Mouse (Mus musculus) erythroid progenitor cell, adult 5-6 weeks (primary cell): ENCODE data around the gene Naa80. TPM values are rescaled to one million over a fixed set of nuclear protein-coding genes. Genes with fewer than 3 reads are reported as not detected.

ENCODE experiments used
- ATAC-seq: replicated peaks from 2 replicates; pipeline ENCODE4 v1.8.0; 2016; ENCODE audit warnings: moderate number of reproducible peaks, mild to moderate bottlenecking, moderate TSS enrichment, inconsistent platforms; ENCODE audit not compliant: poor library complexity, low FRiP score, severe bottlenecking
- total RNA-seq, 2 experiments: library from RNA; stranded (forward) in 1 of 2; stranded (reverse) in 1 of 2; fragments of 150-400 nt in 1 of 2; fragments of 186-747, 209-891 nt in 1 of 2; gene quantifications; 2 replicates each; pipeline versions ENCODE4 v1.2.3 to v1.2.4; 2015 to 2017; ENCODE audit warnings: low replicate concordance in 2 of 2

Gene Naa80
- total RNA-seq (2015; ENCODE audit: low replicate concordance) (15.5 and 24.5 TPM in 2 replicates), total RNA-seq (2017; ENCODE audit: low replicate concordance) (12.3 and 17.7 TPM in 2 replicates)

DNA sequence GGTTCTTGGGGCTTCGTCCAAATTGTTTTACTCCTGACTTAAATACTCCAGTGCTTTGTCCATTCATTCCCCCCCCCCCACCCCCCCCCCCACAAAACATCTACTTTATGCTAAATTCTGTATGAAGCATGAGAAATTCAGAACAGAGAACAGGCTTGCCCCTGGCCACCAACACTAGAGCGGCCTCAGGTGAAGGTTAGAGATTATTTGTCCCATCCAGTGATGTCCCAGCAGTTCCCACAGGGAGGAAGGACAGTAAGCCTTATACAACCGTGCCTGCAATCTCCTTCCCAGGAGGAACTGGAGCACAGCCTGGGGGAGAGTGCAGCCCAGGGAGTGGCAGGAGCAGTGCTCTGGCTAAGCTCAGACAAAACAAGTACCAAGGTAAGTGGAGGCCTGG lies at the start of gene Naa80:
Gene Naa80, plus strand, starts transcription at position 301 of the 400 bp plus-strand sequence.
- ATAC-seq = no peak

DNA sequence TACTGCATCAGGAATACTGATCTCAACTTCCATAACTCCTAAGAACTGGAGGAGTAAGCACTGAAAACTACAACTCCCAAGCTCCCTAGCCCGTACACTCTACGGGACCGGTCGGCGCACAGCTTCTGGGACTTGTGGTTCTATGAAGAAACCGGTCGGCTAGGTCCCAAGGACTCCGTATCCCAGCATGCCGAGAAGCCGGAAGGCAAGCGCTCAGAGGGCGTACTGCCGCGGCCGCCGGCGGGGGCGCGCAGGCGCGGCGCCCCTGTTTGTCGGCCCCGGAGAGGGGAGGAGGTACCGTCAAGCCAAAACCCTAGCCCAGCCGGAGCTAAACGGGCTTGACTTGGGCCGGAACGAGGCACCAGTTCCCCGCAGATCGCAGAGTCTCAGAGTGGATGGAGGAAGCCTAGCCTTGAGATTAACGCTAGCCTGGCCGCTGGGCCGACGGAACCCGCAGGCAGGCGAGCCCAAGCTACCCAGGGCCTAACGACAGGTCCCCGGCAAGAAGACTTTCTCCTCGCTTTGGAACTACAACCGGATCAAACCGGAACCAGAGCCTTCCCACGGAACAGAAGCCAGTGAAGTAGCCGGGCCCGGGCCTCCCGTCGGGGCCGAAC lies 44.8 kb upstream of the Naa80 start, which contains the start of gene Tmem115:
Gene Tmem115, plus strand, starts transcription at position 155 of the 617 bp plus-strand sequence.
- ATAC-seq = peak; percentile 84

DNA sequence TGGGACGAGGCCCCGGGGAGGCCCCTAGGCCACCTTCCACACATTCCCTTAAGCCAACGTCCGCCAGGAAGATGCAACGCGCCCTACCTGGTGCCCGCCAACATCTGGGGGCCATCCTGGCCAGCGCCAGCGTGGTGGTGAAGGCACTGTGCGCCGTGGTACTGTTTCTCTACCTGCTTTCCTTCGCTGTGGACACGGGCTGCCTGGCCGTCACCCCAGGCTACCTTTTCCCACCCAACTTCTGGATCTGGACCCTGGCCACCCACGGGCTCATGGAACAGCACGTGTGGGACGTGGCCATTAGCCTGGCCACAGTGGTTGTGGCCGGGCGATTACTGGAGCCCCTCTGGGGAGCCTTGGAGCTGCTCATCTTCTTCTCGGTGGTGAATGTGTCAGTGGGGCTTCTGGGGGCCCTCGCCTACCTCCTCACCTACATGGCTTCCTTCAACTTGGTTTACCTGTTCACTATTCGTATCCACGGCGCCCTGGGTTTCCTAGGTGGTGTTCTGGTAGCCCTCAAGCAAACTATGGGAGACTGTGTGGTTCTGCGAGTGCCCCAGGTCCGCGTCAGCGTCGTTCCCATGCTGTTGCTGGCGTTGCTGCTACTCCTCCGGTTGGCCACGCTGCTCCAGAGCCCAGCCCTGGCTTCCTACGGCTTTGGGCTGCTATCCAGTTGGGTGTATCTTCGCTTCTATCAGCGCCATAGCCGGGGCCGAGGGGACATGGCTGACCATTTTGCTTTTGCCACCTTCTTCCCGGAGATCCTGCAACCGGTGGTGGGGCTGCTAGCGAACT lies 44.1 kb upstream of the Naa80 start:
- ATAC-seq = peak; percentile 64

DNA sequence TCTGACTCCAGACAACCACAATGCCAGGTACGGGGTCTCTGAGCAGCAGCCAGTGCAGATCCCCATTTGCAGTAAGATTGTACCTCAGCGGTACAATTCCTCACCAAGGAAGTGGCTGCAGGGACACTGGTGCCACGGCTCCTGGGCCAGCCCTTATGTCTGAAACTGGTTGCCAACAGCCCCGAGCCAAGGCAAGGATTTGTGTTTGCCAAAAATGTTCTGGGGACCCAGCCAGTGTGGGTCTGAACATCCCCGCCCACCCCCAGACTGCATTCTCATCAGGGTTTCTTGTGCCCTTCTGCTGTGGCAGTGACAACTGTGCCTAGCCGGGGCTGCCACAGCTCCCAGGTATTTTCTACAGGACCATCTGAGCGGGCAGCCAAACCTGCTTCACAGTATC lies 40.5 kb upstream of the Naa80 start:
- no peak for ATAC-seq

DNA sequence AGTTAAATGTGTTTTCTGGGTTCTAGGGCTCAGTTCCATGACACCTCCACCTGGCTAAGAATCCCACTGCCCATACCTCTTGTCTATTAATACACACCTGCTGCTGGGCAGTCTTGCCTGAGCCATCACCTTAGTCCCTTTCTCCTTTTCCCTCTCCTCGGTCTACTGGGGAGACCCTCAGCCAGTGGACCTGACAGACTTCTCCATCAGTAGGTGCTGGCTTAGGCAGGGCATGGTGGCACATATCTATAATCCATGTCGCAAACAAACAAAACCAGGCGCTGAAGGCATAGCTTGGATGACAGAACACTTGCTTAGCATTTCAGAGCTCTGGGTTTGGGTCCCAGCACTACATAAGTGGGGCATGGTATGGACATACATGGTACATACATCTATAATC lies 40.0 kb upstream of the Naa80 start:
- ATAC-seq = no peak

DNA sequence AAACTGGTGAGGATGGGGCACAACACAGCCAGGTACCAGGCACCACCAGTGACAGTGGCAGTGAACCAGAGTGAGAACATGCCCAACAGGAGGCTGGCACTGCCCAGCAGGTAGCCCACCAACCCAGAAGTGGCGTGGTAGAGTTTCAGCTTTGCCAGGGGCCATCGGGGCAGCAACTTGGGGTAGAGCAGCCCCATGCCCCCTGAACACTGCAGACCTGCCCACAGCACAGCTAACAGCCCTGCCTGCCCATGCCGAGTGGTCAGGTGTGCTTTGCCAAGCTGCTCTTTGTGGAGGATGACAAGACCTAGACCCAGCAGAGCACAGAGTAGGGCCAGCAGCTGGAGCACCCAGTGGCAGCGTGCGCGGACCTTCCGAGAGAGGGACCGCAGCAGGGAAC lies 38.7 kb upstream of the Naa80 start:
- no peak for ATAC-seq

DNA sequence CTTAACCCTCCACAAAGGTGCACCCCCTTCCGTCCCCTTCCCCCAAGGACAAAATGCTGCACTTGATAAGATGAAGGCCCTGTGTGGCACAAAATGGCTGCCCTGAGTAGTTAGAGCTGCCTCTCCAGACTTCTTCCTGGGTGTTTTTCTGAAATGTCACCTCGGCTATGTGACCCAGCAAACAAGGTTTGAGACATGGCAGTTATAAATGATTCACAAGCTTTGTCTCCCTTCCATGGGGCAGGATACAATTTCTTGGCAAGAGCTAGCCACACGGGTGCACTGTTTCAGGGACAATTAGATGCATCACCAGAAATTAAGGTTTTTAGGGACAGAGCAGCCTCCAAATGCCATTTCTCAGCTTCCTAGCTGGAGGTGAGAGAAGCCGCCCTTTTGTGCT lies 38.3 kb upstream of the Naa80 start:
- no peak for ATAC-seq

DNA sequence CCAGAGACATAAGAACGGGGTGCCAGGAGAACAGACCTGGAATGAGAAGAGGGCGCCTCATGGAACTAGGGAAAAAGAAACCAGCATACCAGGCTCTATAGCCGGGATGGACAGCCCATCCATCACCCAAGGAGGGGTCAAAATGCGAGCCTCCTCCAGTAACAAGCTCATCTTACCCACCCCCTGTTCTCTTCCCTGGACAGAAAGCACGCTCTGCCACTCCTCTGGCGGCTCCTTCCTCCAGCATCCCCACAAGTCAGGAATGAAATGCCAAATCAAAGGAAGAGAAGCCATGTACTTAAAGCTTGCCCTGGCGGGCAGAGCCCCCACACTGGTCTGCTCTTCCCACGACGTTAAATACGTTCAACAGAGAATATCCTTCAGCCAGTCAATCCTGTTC lies 37.7 kb upstream of the Naa80 start:
- no peak for ATAC-seq

DNA sequence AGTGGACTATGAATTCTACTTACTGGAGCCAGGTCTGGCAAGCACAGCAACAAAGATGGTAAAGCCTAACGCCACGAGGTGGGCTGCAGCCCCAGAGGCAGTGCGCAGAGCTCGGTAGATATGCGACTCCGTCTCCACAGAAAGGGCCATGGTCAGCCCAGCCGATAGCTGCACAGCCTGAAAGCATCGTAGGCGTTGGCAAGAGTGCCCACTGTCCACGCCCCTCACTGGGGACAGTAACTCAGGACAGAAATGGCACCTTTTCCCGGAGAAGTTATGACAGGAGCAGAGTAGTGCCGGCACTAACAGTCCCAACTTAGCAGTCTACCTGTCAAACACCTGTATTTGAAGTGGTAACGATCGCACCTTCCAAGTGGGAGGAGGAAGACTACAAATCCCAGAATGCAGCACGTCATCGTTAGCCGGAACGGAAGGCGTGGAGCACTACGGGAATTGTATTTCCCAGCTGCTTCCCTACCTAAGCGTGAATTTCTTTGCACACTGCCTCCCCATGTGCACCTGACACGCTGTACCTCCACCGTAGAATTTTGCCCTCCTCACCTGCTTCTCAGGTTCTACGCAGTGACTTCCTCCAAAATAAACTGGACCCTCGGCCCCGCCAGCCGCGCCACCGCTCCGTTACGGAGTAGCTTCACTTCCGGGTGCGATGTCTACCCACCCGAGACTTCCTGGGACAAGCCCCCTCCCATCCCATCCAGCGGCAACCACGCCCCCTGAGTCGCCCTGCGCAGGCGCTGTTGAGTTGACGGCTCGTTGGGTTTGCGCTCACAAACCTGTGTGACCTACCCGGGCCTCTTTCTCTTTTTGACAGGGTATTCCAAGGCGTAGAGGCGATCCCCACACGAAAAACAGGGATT lies 37.0 kb upstream of the Naa80 start, which contains the start of the genes Cyb561d2 and Nprl2:
Gene Cyb561d2, minus strand, starts transcription at position 720 of the 878 bp plus-strand sequence.
Gene Nprl2, plus strand, starts transcription at position 753 of the 878 bp plus-strand sequence.
- peak; percentile 88 for ATAC-seq

DNA sequence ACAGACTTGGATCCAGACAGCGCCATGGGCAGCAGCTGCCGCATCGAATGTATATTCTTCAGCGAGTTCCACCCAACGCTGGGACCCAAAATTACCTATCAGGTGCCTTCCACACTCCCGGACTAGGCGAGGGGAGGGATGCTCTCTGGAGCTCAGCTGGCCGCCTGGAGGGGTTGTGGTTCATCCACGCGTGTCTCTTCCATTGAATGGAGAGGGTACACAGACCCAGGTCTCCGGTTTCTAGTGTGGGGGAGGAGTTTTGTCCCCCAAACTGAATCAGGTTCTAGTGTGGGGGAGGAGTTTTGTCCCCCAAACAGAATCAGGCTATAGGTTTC lies 36.4 kb upstream of the Naa80 start:
- peak; percentile 21; the same call in 1 of the 2 replicates for ATAC-seq

DNA sequence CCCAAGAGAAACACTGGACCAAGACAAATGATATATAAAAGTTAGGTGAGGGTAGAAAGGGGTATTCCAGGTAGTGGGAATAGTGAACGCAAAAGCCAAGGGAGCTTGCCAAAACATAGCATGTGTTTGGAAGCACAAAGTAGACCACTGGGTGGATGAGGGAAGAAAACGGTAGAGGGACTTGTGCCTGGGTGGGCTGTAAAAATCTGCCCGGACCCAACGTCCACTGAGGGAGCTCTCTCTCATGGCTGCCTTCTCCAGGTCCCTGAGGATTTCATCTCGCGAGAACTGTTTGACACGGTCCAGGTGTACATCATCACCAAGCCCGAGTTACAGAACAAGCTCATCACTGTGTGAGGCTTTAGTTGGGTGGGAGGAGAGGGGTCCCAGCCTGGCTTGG lies 36.0 kb upstream of the Naa80 start:
- ATAC-seq = no peak

DNA sequence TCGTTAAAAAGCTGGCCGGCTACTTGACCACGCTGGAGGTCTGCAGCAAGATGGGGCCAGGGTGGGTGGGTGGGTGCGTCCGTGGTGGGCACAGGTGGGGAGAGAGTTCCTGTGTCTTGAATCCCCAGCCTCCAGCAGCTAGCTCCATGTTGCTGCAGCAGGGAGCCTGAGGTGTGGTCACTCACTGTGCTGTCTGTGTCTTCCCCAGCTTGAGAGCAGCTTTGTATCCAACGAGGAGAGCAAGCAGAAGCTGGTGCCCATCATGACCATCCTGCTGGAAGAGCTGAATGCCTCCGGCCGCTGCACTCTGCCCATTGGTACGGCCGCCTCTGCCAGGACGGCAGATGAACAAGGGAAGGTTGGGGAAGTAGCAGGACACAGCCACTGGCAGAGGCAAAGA lies 35.4 kb upstream of the Naa80 start:
- ATAC-seq = no peak

DNA sequence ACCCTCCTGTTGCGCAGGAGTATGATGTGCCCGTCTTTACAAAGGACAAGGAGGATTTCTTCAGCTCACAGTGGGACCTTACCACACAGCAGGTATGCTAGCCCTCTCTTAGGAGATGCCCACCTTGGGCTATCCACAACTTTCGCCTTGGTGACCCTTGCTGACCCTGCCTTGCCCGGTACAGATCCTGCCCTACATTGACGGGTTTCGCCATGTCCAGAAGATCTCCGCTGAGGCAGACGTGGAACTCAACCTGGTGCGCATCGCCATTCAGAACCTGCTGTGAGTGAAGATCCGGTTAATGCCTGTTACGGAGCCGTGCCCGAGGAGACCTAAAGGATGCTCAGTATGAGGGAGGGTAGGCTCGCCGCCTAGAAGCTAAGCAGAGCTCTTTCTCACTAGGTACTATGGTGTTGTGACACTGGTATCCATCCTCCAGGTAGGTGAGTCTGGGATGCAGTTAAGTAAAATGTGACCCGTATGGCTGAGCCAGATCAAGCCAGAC lies 34.4 kb upstream of the Naa80 start:
- ATAC-seq = no peak

DNA sequence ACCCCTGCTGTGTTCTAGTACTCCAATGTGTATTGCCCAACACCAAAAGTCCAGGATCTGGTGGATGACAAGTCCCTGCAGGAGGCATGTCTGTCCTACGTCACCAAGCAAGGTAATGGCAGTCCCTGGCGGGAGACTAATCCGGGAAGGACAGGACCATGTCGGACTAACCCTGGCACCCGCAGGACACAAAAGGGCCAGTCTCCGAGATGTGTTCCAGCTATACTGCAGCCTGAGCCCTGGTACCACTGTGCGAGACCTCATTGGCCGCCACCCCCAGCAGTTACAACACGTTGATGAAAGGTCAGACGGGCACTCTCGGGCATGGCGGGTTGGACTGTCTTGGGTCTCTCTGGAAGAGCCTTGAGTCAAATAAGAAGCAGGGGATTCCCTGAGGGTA lies 34.0 kb upstream of the Naa80 start:
- ATAC-seq = no peak

DNA sequence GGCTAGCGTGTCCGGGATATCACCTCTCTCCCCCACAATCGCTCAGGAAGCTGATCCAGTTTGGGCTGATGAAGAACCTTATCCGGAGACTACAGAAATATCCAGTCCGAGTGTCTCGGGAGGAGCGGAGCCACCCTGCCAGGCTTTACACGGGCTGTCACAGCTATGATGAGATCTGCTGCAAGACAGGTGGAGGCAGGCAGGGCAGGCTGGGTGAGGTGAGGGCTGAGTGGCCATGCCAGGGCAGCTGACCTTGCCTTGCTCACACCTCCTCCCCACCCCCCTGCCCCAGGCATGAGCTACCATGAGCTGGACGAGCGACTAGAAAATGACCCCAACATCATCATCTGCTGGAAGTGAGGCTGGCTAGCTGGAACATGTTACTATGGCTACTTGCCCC lies 33.5 kb upstream of the Naa80 start:
- ATAC-seq = no peak

DNA sequence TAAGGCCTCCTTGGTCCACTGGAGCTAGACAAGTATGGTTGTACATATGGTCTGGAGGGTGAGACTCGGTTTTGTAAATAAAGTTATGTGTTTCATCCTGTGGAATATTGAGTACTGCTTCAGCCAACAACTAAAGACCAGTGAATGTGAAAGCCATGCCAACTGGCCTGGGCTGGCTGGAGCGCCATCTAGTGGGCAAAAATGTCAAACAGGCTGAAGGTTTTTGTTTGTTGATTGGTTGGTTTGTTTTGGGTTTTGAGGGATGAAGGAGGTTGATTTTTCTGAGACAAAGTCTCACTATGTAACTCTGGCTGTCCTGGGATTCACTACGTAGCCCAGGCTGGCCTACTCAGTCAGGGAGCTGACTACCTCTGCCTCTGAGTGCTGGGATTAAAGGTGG lies 33.1 kb upstream of the Naa80 start:
- ATAC-seq = no peak

DNA sequence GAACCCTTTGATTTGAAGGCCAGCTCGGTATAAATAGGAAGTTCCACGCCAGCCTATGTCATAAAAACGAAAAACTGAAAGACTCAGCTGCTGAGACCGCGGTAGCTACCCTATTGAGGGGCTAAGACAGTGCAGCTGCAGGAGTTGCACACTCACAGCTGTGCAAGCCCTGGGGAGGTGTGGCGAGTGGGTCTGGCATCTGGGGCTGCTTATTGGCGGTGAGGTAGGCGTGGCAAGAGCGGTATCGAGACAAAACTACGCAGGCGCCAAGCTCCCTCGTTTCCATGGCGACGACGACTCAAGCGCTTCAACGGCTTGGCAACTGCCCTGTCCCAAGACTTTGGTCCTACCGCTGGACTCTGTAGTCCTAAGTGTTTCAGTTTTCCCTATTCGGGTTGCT lies 31.7 kb upstream of the Naa80 start, which contains the start of gene Zmynd10:
Gene Zmynd10, plus strand, starts transcription at position 273 of the 400 bp plus-strand sequence.
- ATAC-seq = peak; percentile 70

DNA sequence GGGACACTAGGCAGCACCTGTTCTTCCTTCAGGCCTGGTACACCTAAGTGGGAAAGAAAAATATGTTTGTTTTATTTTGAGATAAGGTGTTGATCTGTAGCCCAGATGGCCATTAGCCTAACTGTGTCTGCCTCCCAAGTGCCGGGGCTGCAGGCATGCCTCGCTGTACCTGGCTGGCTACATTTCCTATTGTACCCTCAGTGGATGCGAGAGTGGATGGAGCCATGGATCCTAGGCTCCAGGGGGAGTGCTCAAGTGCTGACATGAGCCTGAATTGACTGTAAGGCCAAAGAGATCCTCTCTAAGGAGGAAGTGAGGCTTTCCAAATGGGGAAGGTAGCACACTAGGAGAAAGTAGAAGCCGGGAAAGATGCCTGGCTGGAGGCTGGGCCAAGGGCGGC lies 30.7 kb upstream of the Naa80 start:
- no peak for ATAC-seq

DNA sequence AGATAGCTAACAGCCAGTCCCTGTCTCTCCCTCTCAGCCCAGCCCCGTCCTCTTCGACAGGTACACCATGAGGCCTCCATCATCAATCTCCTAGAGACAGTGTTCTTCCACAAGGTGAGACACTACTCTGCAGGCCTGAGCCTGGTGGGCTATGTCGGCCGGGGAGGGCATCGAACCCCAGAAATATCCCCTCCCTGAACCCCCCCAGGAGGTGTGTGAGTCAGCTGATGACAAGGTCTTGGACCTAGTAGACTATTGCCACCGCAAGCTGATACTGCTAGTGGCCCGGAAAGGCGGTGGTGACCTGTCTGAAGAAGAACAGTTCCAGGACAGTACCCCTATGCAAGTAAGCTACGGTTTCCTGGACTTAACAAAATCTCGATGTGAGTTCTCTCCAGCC lies 29.9 kb upstream of the Naa80 start:
- ATAC-seq = no peak
